21 mouse cellular contexts compared by ENCODE assay signal in the genomic region with DNA sequence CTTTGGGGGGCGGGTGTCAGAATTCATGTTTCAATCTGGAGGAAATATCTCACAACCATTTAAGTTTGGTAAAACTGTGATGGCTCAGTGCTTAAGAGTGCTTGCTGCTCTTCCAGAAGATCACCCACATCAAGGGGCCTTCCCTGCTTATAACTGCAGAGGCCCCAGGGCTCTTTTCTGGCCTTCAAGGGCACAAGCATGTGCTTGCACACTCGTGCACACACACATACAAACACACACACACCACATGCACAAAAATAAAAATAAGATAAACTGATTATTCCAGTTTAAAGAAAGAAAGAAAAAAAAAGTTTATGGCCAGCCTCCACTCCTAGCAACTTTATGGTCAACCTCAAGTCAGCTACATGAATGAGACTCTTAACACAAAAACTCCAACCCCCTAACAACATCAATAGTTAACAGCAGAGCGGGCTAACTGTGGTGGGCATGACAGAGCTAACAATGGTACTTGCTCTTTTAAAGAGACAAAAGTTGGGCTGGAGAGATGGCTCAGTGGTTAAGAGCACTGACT. TPM values are rescaled to one million over a fixed set of nuclear protein-coding genes. Genes with fewer than 3 reads are reported as not detected.
DNase-seq lines count a peak whose midpoint lies in the region; ATAC-seq and TF ChIP-seq lines count a peak whose summit lies in the region.
"Had no signal": no experiment of that assay in that cellular context is flagged by ENCODE, and none has a peak within 500 bp of the region (broad histone marks: within the 10 kb centered on the region; RNA-seq: fewer than 3 reads in every experiment).

No protein-coding gene starts in this region.

- H3K9ac ChIP-seq in heart, embryonic 13.5 days, result 0 out of 2 replicates have a peak overlapping the region, but pooled peaks have one; percentile 33
- H3K9ac ChIP-seq in lung, embryonic 14.5 days, result no peak overlapping the region
- no peak overlapping the region for H3K9ac ChIP-seq in lung, postnatal 0 days (replicated peaks; ENCODE audit: low read depth)
- no peak overlapping the region for H3K9ac ChIP-seq in liver, embryonic 12.5 days
- H3K9ac ChIP-seq: forebrain, embryonic 13.5 days; forebrain, postnatal 0 days; heart, embryonic 12.5 days; hindbrain, embryonic 14.5 days had no signal

- H3K4me3 ChIP-seq in heart, embryonic 13.5 days, result no peak overlapping the region
- no peak overlapping the region for H3K4me3 ChIP-seq in lung, embryonic 14.5 days (ENCODE audit: low read depth, low read length)
- H3K4me3 ChIP-seq in lung, postnatal 0 days (ENCODE audit: low read depth, low read length), result no peak overlapping the region
- no peak overlapping the region for H3K4me3 ChIP-seq in liver, embryonic 12.5 days
- H3K4me3 ChIP-seq in macrophage (ENCODE audit: inconsistent target), result no peak overlapping the region; the same call in 1 of the 2 replicates
- H3K4me3 ChIP-seq: forebrain, embryonic 13.5 days; heart, embryonic 12.5 days had no signal

- no peaks in the 10 kb centered on the region for H3K9me3 ChIP-seq in heart, embryonic 13.5 days
- no peaks in the 10 kb centered on the region for H3K9me3 ChIP-seq in lung, embryonic 14.5 days (ENCODE audit: low read depth, low read length)
- no peaks in the 10 kb centered on the region for H3K9me3 ChIP-seq in lung, postnatal 0 days (ENCODE audit: low read length)
- H3K9me3 ChIP-seq in liver, embryonic 12.5 days (replicated peaks), result no peaks in the 10 kb centered on the region
- H3K9me3 ChIP-seq: embryonic facial prominence, embryonic 10.5 days; forebrain, embryonic 13.5 days; heart, embryonic 12.5 days had no signal

- no peak for ATAC-seq in heart, embryonic 13.5 days (ENCODE audit: extremely low read depth, insufficient number of reproducible peaks, low FRiP score, low TSS enrichment)
- no peak for ATAC-seq in lung, embryonic 14.5 days (ENCODE audit: insufficient read depth)
- no peak for ATAC-seq in lung, postnatal 0 days
- no peak for ATAC-seq in liver, embryonic 12.5 days
- ATAC-seq: activated CD4-positive, CD25-positive, alpha-beta regulatory T cell, adult 4 months; CD4-positive, CD25-positive, alpha-beta regulatory T cell, adult 4 months; forebrain, embryonic 13.5 days; forebrain, postnatal 0 days; Patski had no signal

- no peaks in the 10 kb centered on the region for H3K27me3 ChIP-seq in heart, embryonic 13.5 days (replicated peaks)
- H3K27me3 ChIP-seq in lung, embryonic 14.5 days (ENCODE audit: insufficient read depth, low read length), result no peaks in the 10 kb centered on the region
- no peaks in the 10 kb centered on the region for H3K27me3 ChIP-seq in lung, postnatal 0 days (replicated peaks; ENCODE audit: insufficient read depth, low read length)
- H3K27me3 ChIP-seq in liver, embryonic 12.5 days (replicated peaks), result no peaks in the 10 kb centered on the region
- H3K27me3 ChIP-seq: forebrain, embryonic 13.5 days; heart, embryonic 12.5 days; Patski had no signal

- peaks cover 78% of the 10 kb centered on the region for H3K79me2 ChIP-seq in macrophage (ENCODE audit: inconsistent target)

- H3K4me1 ChIP-seq in heart, embryonic 13.5 days, result peaks cover 41% of the 10 kb centered on the region
- peaks cover 24% of the 10 kb centered on the region for H3K4me1 ChIP-seq in lung, embryonic 14.5 days (ENCODE audit: insufficient read depth)
- H3K4me1 ChIP-seq in lung, postnatal 0 days (ENCODE audit: insufficient read depth, low read depth, low read length), result peaks cover 24% of the 10 kb centered on the region
- peaks cover 45% of the 10 kb centered on the region for H3K4me1 ChIP-seq in liver, embryonic 12.5 days

- peaks cover 11% of the 10 kb centered on the region for H3K36me3 ChIP-seq in heart, embryonic 13.5 days
- peaks cover 8% of the 10 kb centered on the region for H3K36me3 ChIP-seq in lung, embryonic 14.5 days (ENCODE audit: insufficient read depth)
- H3K36me3 ChIP-seq in lung, postnatal 0 days (ENCODE audit: insufficient read depth, low read length), result no peaks in the 10 kb centered on the region
- peaks cover 9% of the 10 kb centered on the region for H3K36me3 ChIP-seq in liver, embryonic 12.5 days
- H3K36me3 ChIP-seq in macrophage (ENCODE audit: inconsistent target), result peaks cover 8% of the 10 kb centered on the region; the same call in 1 of the 2 replicates

- no peak for DNase-seq in heart, postnatal 4 days
- DNase-seq in lung, embryonic 14.5 days, result no peak
- no peak for DNase-seq in lung, postnatal 0 days (ENCODE audit: low spot score)
- no peak for DNase-seq in c-Kit-positive CD71-positive TER-119-positive erythroid progenitor cells, embryonic 14.5 days (ENCODE audit: low spot score)
- DNase-seq: adrenal gland, postnatal 14 days; B cell, adult 2 months; cerebellum, adult 2 months; cerebellum, postnatal 10 days; forebrain, postnatal 0 days; gastrocnemius, postnatal 25 days; heart, postnatal 36 days had no signal

- WGBS in heart, embryonic 13.5 days, result 79% methylated on average over 3 of the region's 3 CpGs
- 80% methylated on average over 3 of the region's 3 CpGs for WGBS in lung, embryonic 14.5 days
- 82% methylated on average over 3 of the region's 3 CpGs for WGBS in lung, postnatal 0 days
- 68% methylated on average over 3 of the region's 3 CpGs for WGBS in liver, embryonic 12.5 days (ENCODE audit: insufficient replicate concordance)
- 95% methylated on average over 2 of the region's 3 CpGs for WGBS in macrophage (ENCODE audit: missing documents)

- TF ChIP-seq CTCF in lung, embryonic 14.5 days (IDR thresholded peaks at IDR 0.05; ENCODE audit: low read depth), result no peak
- no peak for TF ChIP-seq CTCF in lung, postnatal 0 days (IDR thresholded peaks at IDR 0.05)

- no peak overlapping the region for H3K27ac ChIP-seq in heart, embryonic 13.5 days (replicated peaks)
- H3K27ac ChIP-seq in lung, embryonic 14.5 days (ENCODE audit: low read depth), result no peak overlapping the region
- no peak overlapping the region for H3K27ac ChIP-seq in lung, postnatal 0 days (ENCODE audit: low read length)
- H3K27ac ChIP-seq in liver, embryonic 12.5 days, result no peak overlapping the region
- H3K27ac ChIP-seq in macrophage, result peak overlapping the region; percentile 99
- H3K27ac ChIP-seq: embryonic facial prominence, embryonic 10.5 days; forebrain, embryonic 13.5 days; hindbrain, embryonic 14.5 days had no signal

- TF ChIP-seq EP300 in lung, postnatal 0 days (IDR thresholded peaks at IDR 0.05), result no peak

- H3K4me2 ChIP-seq in heart, embryonic 13.5 days, result no peak overlapping the region
- H3K4me2 ChIP-seq in lung, embryonic 14.5 days, result peak overlapping the region; percentile 87; the same call in 1 of the 2 replicates
- H3K4me2 ChIP-seq in lung, postnatal 0 days (replicated peaks; ENCODE audit: low read depth, low read length), result no peak overlapping the region
- peak overlapping the region; percentile 91 for H3K4me2 ChIP-seq in liver, embryonic 12.5 days
- H3K4me2 ChIP-seq: hindbrain, embryonic 14.5 days had no signal

RNA-seq across cellular contexts. Expression of a gene that starts 2.9 kb away (rescaled TPM):
- 9.7 and 11.0 TPM in 2 replicates for polyA plus RNA-seq in heart, embryonic 13.5 days (2015; fragmentation: Nextera tagmentation; extraction: Ambion mirVana)
- 1 to 10 TPM; 7.7 to 8.0 TPM for total RNA-seq in heart, postnatal 4 days (2021)
- 20.2 and 22.2 TPM in 2 replicates for polyA plus RNA-seq in lung, embryonic 14.5 days (2014; fragmentation: Nextera tagmentation; extraction: Ambion mirVana)
- 6.1 and 6.7 TPM in 2 replicates for polyA plus RNA-seq in lung, postnatal 0 days (2015; fragmentation: Nextera tagmentation; extraction: Ambion mirVana)
- polyA plus RNA-seq in liver, embryonic 12.5 days (2016; fragmentation: Nextera tagmentation; extraction: Ambion mirVana), result 10.3 and 10.9 TPM in 2 replicates
- total RNA-seq in macrophage (2018; cell fraction: chromatin; rRNA removed), result 10 to 100 TPM; 13.4 to 79.6 (median 48.4) TPM
- total RNA-seq in macrophage (2018; cell fraction: cytosol; rRNA removed), result 10 to 100 TPM in 19 of 26 experiments, 1 to 10 TPM in 7; 4.3 to 15.9 (median 11.8) TPM
- total RNA-seq in macrophage (2018; cell fraction: nucleus; rRNA removed), result 10 to 100 TPM in 25 of 26 experiments, 1 to 10 TPM in 1; 7.2 to 43.0 (median 31.6) TPM
- 8.7 to 12.0 TPM (median 11.4 TPM) in 3 replicates for polyA plus RNA-seq in macrophage (2018)

RNA-seq across cellular contexts. Expression of a gene that starts 3.1 kb away (rescaled TPM):
- 3.7 and 3.9 TPM in 2 replicates for polyA plus RNA-seq in heart, embryonic 13.5 days (2015; fragmentation: Nextera tagmentation; extraction: Ambion mirVana)
- 10 to 100 TPM; 15.8 to 16.2 TPM for total RNA-seq in heart, postnatal 4 days (2021)
- polyA plus RNA-seq in lung, embryonic 14.5 days (2014; fragmentation: Nextera tagmentation; extraction: Ambion mirVana), result 6.6 and 8.3 TPM in 2 replicates
- 2.5 and 3.0 TPM in 2 replicates for polyA plus RNA-seq in lung, postnatal 0 days (2015; fragmentation: Nextera tagmentation; extraction: Ambion mirVana)
- 4.2 and 4.3 TPM in 2 replicates for polyA plus RNA-seq in liver, embryonic 12.5 days (2016; fragmentation: Nextera tagmentation; extraction: Ambion mirVana)
- total RNA-seq in macrophage (2018; cell fraction: chromatin; rRNA removed), result 100 to 1,000 TPM in 22 of 26 experiments, 10 to 100 TPM in 4; 68.9 to 172 (median 129) TPM
- total RNA-seq in macrophage (2018; cell fraction: cytosol; rRNA removed), result 10 to 100 TPM; 47.7 to 85.9 (median 63.1) TPM
- total RNA-seq in macrophage (2018; cell fraction: nucleus; rRNA removed), result 100 to 1,000 TPM in 24 of 26 experiments, 10 to 100 TPM in 2; 91.5 to 200 (median 155) TPM
- polyA plus RNA-seq in macrophage (2018), result 33.1 to 38.1 TPM (median 34.4 TPM) in 3 replicates

RNA-seq across cellular contexts. Expression of a gene that starts 37.3 kb away (rescaled TPM):
- 40.4 and 42.8 TPM in 2 replicates for polyA plus RNA-seq in heart, embryonic 13.5 days (2015; fragmentation: Nextera tagmentation; extraction: Ambion mirVana)
- total RNA-seq in heart, postnatal 4 days (2021), result 10 to 100 TPM; 24.7 to 26.8 TPM
- 62.0 and 63.6 TPM in 2 replicates for polyA plus RNA-seq in lung, embryonic 14.5 days (2014; fragmentation: Nextera tagmentation; extraction: Ambion mirVana)
- polyA plus RNA-seq in lung, postnatal 0 days (2015; fragmentation: Nextera tagmentation; extraction: Ambion mirVana), result 14.4 and 18.4 TPM in 2 replicates
- 60.5 and 70.9 TPM in 2 replicates for polyA plus RNA-seq in liver, embryonic 12.5 days (2016; fragmentation: Nextera tagmentation; extraction: Ambion mirVana)
- 1 to 10 TPM in 23 of 26 experiments, under 1 TPM in 2, not detected in 1; 0.62 to 7.6 (median 4.6) TPM for total RNA-seq in macrophage (2018; cell fraction: chromatin; rRNA removed)
- total RNA-seq in macrophage (2018; cell fraction: cytosol; rRNA removed), result 1 to 10 TPM in 23 of 26 experiments, under 1 TPM in 3; 0.68 to 3.3 (median 1.6) TPM
- 1 to 10 TPM in 20 of 26 experiments, under 1 TPM in 6; 0.63 to 9.0 (median 1.9) TPM for total RNA-seq in macrophage (2018; cell fraction: nucleus; rRNA removed)
- polyA plus RNA-seq in macrophage (2018), result 1.6 to 3.9 TPM (median 2.6 TPM) in 3 replicates

RNA-seq across cellular contexts. Expression of a gene that starts 46.0 kb away (rescaled TPM):
- polyA plus RNA-seq in heart, embryonic 13.5 days (2015; fragmentation: Nextera tagmentation; extraction: Ambion mirVana), result 17.4 and 17.7 TPM in 2 replicates
- total RNA-seq in heart, postnatal 4 days (2021), result 10 to 100 TPM; 20.7 to 24.8 TPM
- polyA plus RNA-seq in lung, embryonic 14.5 days (2014; fragmentation: Nextera tagmentation; extraction: Ambion mirVana), result 12.9 and 15.3 TPM in 2 replicates
- polyA plus RNA-seq in lung, postnatal 0 days (2015; fragmentation: Nextera tagmentation; extraction: Ambion mirVana), result 14.5 and 15.2 TPM in 2 replicates
- polyA plus RNA-seq in liver, embryonic 12.5 days (2016; fragmentation: Nextera tagmentation; extraction: Ambion mirVana), result 4.4 and 4.5 TPM in 2 replicates
- 10 to 100 TPM in 18 of 26 experiments, 1 to 10 TPM in 8; 5.7 to 33.1 (median 17.5) TPM for total RNA-seq in macrophage (2018; cell fraction: chromatin; rRNA removed)
- total RNA-seq in macrophage (2018; cell fraction: cytosol; rRNA removed), result 10 to 100 TPM in 5 of 26 experiments, 1 to 10 TPM in 21; 1.9 to 13.3 (median 7.4) TPM
- total RNA-seq in macrophage (2018; cell fraction: nucleus; rRNA removed), result 10 to 100 TPM in 21 of 26 experiments, 1 to 10 TPM in 5; 5.4 to 42.0 (median 19.8) TPM
- 5.2 to 12.7 TPM (median 9.1 TPM) in 3 replicates for polyA plus RNA-seq in macrophage (2018)

RNA-seq across cellular contexts. Expression of a gene that starts 47.2 kb away (rescaled TPM):
- 75.4 and 79.1 TPM in 2 replicates for polyA plus RNA-seq in heart, embryonic 13.5 days (2015; fragmentation: Nextera tagmentation; extraction: Ambion mirVana)
- 100 to 1,000 TPM; 104 to 107 TPM for total RNA-seq in heart, postnatal 4 days (2021)
- 86.2 and 88.6 TPM in 2 replicates for polyA plus RNA-seq in lung, embryonic 14.5 days (2014; fragmentation: Nextera tagmentation; extraction: Ambion mirVana)
- polyA plus RNA-seq in lung, postnatal 0 days (2015; fragmentation: Nextera tagmentation; extraction: Ambion mirVana), result 72.4 and 77.3 TPM in 2 replicates
- polyA plus RNA-seq in liver, embryonic 12.5 days (2016; fragmentation: Nextera tagmentation; extraction: Ambion mirVana), result 41.7 and 43.1 TPM in 2 replicates
- total RNA-seq in macrophage (2018; cell fraction: chromatin; rRNA removed), result 100 to 1,000 TPM; 115 to 421 (median 198) TPM
- total RNA-seq in macrophage (2018; cell fraction: cytosol; rRNA removed), result 100 to 1,000 TPM; 116 to 164 (median 145) TPM
- 100 to 1,000 TPM; 123 to 370 (median 163) TPM for total RNA-seq in macrophage (2018; cell fraction: nucleus; rRNA removed)
- 123 to 157 TPM (median 153 TPM) in 3 replicates for polyA plus RNA-seq in macrophage (2018)

Comparison
In these comparisons a context has a peak if more than half of its experiments do, and no peak if none do; other contexts are left out.
1. H3K4me2 ChIP-seq: peak in lung, embryonic 14.5 days (single experiment) and liver, embryonic 12.5 days (single experiment); none in heart, embryonic 13.5 days (single experiment) and lung, postnatal 0 days (single experiment).